Mouse (Mus musculus) kidney, adult 8-10 months (tissue): ENCODE results near the gene Notch3.
A peak's percentile ranks its signal among the peaks of the same experiment; 100 is the strongest.
"Not testable (repeated sequence)": the region's sequence is repeated elsewhere in the genome, so short reads cannot be mapped to it uniquely, and the experiment has no call there.

Source experiments
- DNase-seq, 2 experiments: peaks; one replicate each; pipeline ENCODE4 v3.0.0; 2022

Notch3 gene

GRCm38 (mm10) chr17:32117287-32117871 is 49.3 kb downstream of the Notch3 start:
- DNase-seq: peak; percentile 38 to 54

GRCm38 (mm10) chr17:32116586-32117286 is 49.9 kb downstream of the Notch3 start:
- no peak for DNase-seq

- DNase-seq: peak in 1 of 2 experiments; percentile 60
Measured at GRCm38 (mm10) chr17:32114486-32114885, 52.2 kb downstream of the Notch3 start.

- DNase-seq: peak; percentile 92 to 94
Measured at GRCm38 (mm10) chr17:32113523-32114421, 52.9 kb downstream of the Notch3 start.

DNA sequence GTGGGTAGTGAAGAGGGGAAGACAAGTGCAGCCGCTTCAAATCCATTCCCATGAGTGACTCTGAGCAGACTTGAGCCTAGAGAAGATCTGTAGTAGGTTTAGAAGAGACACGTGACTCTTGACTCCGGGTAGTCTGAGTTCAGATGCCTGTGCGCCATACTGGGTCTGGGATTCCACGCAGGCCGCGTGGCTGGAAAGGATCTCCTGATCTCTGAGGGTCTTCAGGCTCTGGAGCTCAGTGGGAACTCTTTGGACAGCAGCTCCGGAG is 53.5 kb downstream of the Notch3 start:
- no peak for DNase-seq

- no peak for DNase-seq
Measured at GRCm38 (mm10) chr17:32112434-32113254, 54.0 kb downstream of the Notch3 start.

DNA sequence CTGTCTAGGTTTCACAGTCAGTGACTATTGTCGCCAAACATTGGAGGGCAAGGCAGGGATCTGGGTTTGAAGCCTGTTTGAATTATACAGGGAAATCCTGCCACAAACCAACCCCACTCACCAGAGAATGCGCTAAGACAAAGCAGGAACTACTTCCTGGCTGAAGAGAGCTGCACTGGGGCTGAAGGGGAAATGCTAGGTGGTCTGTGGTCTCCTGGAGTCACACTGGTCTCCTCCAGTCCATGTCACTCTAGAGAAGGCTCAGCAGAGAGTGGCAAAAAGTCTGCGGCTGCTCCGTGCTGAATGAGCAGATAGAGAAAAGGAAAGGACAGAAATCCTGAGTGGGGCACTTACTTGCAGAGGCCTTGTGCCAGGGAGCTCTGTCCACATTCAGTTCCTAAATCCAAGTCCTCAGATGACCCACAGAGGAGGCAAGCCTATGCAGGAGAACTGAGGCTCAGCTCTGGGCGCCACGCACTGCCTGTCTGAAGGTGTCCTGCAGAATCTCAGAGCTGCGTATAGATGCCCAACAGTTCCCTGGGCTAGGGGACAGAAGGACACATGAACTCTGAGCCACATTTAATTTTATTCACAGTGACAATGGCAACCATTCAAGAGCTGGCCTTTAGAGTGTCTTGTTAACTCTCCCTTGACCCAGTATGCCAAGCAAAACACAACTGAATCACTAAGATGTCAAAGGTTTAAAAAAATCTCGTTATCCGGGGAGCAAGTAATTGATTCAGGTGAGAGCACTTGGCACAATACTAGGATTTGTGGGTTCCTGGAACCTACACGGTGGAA is 55.5 kb downstream of the Notch3 start:
- DNase-seq: peak in 1 of 2 experiments; percentile 59

- DNase-seq: peak; percentile 59 to 64
Measured at GRCm38 (mm10) chr17:32110424-32110823, 56.2 kb downstream of the Notch3 start.

- no peak for DNase-seq
Measured at GRCm38 (mm10) chr17:32109201-32109940, 57.3 kb downstream of the Notch3 start.

DNA sequence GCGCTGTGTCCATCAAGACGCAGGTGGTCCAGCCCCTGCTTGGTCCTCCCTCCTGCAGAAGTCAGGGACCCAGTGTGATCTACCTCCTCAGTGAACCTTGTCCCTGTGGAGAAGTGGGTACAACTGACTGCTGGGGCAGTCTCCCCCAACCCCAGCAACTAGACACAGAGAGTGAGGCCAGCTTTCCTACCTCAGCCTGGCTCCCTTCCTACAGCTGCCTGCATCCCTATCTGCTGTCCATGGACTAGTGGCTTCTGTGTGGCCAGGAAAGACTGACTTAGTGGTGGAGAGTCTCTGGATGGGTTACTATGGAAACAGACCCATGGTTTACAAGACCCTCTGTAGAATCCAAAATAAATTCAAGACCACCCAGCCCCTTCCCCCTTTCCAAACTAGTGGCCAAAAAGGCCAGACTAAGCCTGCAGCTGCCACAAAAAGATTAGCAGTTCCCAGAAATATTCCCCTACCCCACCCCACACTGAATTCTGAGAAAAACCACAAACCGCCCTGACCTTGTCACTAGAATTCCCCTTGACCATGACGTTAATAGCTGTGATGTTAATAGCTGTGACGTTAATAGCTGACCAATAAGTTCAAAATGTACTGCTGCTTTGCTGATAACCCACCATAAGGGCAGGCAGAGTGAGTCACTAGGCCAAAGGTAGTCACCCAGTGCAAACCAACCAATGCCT is 58.2 kb downstream of the Notch3 start:
- not testable (repeated sequence) for DNase-seq

- no peak for DNase-seq
Measured at GRCm38 (mm10) chr17:32107877-32108276, 58.8 kb downstream of the Notch3 start.

DNA sequence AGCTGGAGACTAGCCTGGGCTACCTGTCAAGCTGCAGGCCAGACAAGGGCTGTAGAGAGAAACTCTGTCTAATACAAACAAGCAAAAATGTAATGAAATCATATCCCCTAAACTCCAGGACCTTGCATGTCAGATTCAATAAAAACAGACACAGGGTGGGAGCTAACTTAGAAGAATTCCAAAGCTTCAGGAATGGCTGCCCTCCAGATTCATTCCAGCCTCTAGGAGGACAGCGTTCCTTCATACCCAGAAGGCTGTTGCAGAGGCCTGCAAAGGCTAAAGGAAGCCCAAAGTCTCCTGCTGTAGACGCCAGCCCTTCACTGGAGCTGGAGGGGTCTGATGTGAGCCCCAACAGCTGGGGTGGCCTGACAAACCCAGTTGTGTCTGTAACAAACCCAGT is 60.3 kb downstream of the Notch3 start:
- no peak for DNase-seq

GRCm38 (mm10) chr17:32103054-32103453 is 63.6 kb downstream of the Notch3 start:
- DNase-seq: peak in 1 of 2 experiments; percentile 68

DNA sequence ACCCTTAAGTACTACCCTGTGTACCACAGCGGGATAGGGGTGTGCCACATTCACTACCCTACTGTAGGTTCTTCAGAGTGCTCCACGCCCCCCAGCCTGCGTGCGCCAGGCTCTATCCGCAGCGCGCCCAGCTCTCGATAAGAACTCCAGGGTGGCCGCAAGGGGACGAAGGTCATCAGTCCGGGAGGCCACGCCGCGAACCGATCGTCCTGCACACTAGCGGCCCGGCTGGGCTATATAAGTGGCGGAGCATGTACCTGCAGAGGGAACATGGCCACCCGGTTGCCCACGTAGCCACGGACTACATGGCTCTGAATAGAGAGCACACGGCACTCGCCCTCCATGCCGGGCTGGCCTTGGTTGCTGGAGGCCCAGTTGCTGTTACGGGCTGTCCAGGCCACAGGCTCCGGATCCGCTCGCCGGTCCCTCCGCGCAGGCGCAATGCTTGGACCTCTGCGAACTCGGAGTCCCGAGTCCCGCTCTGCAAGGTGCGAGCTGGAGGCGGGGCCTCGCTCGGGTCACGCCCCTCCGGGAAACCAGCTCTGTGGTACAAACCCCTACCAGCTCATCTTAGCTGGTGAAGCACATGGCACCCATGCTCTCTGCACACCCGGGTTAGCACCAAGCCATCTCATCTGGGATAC is 66.6 kb downstream of the Notch3 start:
- DNase-seq: peak; percentile 89 to 90

DNA sequence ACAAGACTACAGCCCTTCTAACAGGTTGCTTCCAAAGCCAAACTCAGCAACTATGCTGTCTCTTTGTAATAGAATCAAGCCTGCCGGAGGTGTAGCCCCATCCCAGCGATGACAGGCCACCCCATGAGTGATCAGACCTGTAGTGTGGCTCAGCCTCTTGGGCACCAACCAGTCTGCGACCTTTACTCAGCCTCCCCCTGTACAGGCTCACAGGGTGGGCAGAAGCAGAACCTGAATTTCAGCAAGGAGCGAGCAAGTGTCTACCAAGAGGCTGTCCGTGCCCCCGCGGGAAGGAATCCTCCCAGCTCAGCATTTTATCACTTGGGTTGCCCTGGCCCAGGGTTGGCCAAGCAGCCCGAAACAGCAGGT is 67.1 kb downstream of the Notch3 start:
- peak in 1 of 2 experiments; percentile 38 for DNase-seq

GRCm38 (mm10) chr17:32098905-32099304 is 67.7 kb downstream of the Notch3 start:
- not testable (repeated sequence) for DNase-seq

- DNase-seq: peak; percentile 90 to 92
Measured at GRCm38 (mm10) chr17:32097676-32098075, 69.0 kb downstream of the Notch3 start.

DNA sequence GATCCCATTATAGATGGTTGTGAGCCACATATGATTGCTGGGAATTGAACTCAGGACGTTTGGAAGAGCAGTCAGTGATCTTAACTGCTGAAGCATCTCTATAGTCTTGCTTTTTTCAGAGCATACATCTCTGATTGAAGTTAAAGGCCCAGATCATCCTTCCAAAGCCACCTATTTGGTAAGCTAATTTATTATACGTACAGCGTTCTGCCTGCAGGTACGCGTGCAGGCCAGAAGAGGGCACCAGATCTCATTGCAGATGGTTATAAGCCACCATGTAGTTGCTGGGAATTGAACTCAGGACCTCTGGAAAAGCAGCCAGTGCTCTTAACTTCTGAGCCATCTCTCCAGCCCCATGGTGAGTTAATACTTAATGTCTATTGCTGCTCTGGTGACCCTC is 73.8 kb downstream of the Notch3 start:
- no peak for DNase-seq

DNA sequence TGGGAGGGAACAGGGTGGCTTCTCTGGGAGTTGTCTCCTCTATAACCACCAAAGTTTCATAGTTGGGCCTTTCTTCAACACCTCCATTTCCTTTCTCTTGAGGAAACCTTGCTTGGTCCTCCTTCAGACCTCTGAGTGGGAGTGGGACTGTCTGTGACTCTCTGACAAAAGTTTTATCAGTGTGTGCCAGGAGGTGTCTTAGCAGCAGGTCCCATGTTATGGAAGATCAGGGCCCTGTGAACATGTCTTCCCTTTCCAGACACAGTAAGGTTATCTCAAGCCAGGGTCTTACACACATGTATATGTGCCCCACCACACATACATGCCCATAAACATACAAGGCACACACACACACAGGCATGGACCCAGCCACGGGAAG is 74.4 kb downstream of the Notch3 start:
- no peak for DNase-seq
